Mouse (Mus musculus): Measurements from ENCODE around the gene Hsdl1.
A peak's percentile ranks its signal among the peaks of the same experiment; 100 is the strongest.

Gene Hsdl1

DNA sequence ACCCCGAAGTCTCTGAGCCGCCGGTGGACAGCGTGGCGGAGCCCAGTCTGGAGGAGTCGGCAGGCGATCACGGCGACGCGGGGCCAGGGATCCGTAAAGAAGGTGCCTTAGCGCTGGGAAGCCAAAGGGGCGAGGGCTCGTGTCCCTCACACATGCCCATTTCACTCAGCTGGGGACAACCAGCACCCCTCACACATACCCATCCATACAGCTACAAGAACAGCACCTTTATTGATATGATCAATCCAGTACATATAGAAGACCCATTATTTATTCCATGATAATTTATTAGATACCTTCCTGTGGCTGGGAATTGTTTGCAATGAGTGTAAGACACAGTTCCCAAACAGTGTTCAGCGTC is 363 bp upstream of the Hsdl1 start:
- no peak for DNase-seq

DNA sequence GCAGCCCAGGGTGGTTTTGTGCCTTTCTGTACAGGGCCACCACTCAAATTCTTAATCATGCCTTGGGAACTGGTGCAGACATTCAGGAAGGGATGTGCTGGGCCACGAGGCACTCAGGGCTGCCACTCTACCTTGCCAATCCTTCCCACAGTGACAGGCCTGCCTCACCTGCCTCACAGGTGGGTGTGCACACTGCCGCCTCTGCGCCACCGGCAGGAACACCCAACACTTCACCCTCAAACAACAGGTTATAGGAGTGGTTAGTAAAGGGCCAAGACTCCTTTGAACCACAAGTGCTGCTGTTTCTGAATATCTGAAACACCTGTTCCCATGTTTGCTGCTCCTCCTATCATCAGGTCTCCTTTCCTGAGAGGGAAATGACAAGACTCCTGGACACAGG is 2.6 kb downstream of the Hsdl1 start:
- DNase-seq: no peak

GRCm38 (mm10) chr8:119571135-119571534 is 3.8 kb downstream of the Hsdl1 start:
- DNase-seq: no peak

DNA sequence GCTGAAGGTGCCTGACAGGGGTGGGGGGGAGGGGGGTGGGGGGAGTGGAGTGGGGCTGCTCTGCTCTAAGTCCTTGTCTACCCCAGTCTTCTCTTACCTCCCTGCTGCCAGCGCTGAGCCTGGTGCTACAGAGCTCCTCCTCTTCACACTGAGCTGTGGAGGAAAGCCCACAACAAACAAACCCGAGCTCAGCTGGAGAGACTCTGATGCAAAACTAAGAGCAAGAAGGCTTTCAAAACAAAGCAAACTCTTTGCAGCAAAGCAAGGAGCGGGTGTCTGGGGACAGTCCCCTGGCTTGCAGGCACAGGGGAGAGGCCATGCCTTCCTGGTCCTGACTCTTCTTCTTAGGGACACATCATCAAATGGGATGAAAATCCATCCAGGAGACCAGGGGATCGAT is 5.1 kb downstream of the Hsdl1 start:
- DNase-seq: no peak

DNA sequence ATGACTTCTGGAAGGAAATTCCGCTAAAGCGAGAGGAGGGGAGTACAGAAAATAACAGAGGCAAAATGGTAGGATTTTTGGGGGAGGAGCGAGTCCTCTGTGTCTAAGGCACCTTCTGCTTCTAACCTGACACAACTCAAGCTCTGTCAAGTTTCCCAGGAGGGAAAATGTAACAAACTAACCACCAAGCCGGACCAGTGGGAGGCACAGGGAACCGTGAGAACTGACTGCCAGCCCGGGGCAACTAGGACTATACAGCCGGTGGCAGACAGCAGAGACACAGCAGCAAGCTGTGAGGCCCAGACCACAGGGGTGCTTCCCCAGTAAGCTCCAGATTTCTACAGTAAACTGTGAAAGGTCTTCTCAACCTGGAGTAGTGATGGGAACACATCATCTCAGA is 6.0 kb downstream of the Hsdl1 start:
- DNase-seq: no peak

DNA sequence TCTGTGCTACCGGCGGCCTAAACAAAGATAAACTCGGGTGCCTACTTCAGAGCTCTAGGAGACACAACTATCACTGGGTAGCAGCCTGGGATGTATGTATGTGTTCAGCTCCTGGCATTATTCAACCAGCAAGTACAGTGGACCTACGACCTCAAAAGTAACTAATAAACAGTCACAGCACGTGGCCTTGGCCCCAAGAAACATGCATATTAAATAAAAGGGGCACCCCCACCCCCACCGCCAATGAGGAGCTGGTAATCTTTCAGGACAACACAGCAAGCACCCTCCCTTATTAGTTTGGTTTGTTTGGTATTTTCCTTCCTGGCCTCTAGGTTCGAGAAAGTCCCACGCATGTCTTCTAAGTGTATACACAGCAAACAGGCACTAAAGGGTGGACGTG is 6.7 kb downstream of the Hsdl1 start:
- no peak for DNase-seq

DNA sequence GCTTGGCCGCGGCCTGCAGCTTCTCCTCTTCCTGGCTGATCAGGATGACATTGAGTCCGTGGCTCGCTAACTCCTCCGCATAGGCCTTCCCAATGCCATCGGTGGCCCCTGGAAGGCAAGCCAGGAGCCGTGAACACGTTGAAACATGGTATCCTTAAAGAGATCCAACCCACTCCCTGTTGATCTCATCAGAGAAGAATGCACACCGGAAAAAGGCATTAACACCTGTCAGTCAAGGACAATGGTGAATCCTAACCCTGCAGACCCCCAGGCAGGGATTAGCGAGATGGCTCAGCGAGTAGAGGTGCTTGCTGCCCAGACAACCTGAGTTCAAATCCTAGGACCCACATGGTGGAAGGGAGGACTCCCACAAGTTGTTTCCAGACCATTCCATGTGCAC is 8.6 kb downstream of the Hsdl1 start:
- DNase-seq: no peak

- no peak for DNase-seq
Observed at GRCm38 (mm10) chr8:119563849-119564251, 11.1 kb downstream of the Hsdl1 start.

DNA sequence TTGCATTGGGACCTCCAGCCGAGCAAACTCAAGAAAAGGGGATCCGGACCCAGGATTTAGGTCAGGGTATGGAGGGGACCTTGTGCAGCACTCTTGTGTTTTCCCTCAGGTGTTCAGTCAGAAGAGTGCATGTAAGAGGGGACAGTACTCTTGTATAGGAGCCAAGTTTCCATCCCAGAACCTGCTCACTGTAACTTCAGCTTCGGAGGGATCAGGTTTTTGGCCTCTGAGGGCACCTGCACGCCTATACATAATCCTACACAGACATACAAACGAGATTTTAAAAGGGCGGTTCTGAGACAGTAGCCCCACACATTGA is 15.6 kb downstream of the Hsdl1 start:
- DNase-seq: no peak

DNA sequence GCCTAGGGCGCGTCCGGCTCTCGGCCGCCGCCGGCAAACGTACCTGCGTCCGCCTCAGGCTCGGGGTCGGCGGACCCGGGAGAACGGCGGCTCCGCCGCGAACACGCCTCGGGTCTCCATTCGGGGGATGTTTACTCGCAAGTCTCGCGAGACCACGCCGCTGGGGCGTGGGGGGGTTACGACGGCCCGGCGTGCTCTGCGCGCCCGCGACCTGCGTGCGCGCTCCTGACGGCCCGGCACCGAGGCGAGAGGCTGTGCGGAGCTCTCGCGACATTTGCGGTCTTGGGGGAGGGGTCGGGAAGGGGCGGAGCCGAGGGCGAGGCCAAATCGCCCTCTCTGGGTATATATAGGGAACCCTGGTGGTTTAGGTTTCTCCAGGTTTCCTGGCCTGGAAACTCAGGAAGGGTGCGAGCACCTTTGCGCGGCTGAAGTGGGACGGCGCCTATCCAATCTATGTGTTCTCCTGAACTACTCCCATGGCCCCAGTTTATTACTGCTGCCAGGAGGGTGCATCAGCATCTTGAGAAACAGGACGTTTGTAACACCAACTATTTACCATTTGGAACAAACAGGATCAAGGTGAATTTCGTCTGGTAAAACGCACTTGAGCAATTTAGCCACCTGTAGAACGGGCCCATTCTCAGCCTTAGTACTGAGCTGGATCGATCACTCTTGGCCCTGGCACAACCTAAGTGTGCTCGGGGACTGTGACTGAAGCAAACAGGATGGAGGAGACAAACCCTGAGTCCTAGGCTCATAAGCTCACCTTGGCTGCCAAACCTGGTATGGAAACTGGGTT is 16.2 kb downstream of the Hsdl1 start, which contains the start of gene Mbtps1:
Gene Mbtps1, minus strand, starts transcription at position 133 of the 799 bp plus-strand sequence.
- peak; percentile 99 for DNase-seq

GRCm38 (mm10) chr8:119557821-119558602 is 17.0 kb downstream of the Hsdl1 start:
- no peak for DNase-seq

DNA sequence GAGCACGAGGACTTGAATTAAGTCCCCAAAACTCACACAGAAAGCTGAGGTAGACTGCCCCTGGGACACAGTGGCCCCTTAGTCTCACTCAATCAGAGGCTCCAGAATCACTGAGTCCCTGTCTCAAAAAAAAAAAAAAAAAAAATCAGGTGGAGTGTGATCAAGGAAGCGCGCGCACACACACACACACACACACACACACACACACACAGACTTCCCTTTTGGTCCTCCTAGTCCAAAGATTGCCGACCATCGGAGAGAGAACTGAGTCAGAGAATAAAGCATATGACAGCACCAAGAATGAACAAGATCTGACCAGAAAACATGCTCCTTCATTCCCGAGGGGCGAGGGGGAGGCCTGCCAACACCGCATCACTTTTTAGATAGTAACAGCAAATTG is 17.9 kb downstream of the Hsdl1 start:
- DNase-seq: no peak

- DNase-seq: no peak
Observed at GRCm38 (mm10) chr8:119555861-119556260, 19.1 kb downstream of the Hsdl1 start.

DNA sequence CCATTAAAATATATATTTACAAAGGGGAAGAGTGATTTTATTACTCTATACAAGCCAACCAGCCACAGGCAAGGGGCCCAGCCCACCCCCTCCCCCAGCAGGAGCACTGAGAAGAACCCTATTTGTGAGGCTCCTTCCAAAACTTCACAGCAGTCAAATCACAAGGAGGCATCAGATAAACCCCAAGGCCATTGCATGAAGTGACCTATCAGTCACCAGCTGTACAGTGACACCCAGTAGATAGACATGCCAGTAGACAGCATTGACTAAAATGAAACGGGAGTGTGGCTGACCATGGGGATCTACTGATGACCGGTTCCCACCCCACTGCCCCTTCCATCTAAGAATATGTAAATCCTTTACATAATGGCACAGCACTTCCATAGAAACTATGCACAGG is 22.0 kb downstream of the Hsdl1 start:
- no peak for DNase-seq

DNA sequence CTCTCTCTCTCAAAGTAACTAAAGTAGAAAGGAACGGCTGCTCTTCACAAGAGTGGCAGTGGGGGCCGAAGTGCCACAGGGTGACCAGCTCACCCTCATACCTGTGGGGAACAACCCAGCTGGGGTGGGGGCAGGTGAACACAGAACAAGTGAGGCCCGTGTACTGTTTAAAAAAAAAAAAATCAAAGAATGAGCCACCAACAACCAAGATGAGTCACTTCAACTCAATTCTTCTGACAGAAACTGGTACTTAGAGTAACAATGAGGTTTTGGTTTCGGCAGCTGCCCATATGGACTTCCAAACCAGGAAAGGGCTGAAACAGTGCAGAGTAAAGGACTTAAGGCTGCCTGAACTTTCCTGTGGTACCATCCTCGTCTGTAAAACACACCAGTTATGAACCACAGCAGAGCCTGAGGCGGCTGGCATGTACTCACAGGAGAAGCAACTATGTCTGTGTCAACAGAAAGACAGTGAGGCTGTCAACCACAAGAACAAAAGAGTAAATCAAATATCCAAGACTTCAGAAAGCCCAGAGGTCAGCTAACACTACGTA is 26.3 kb downstream of the Hsdl1 start:
- no peak for DNase-seq

- DNase-seq: no peak
Observed at GRCm38 (mm10) chr8:119547019-119547691, 27.8 kb downstream of the Hsdl1 start.

DNA sequence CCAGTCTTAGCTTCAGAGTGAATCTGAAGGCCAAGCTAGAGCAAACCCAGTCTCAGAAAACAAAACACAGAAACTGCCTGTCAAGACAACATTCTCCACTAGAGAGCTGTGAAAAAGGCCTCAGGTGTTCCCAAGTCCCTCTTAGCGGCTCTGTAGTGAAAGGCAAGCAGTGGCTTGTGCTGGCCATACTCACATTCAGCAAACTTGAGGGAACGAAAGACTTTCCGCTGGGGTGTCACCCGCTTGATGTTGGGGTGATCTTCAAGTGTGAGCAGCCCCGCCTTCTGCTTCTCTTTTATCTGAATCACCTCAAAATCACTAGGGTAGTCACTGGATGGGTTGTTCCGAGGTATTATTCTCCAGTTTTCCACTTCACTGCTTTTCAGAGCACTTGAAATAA is 29.2 kb downstream of the Hsdl1 start:
- no peak for DNase-seq

- DNase-seq: no peak
Observed at GRCm38 (mm10) chr8:119545180-119545579, 29.8 kb downstream of the Hsdl1 start.

GRCm38 (mm10) chr8:119544606-119545005 is 30.4 kb downstream of the Hsdl1 start:
- no peak for DNase-seq

- DNase-seq: peak; percentile 54
Observed at GRCm38 (mm10) chr8:119531973-119532372, 43.0 kb downstream of the Hsdl1 start.

GRCm38 (mm10) chr8:119531397-119531796 is 43.6 kb downstream of the Hsdl1 start:
- DNase-seq: no peak

DNA sequence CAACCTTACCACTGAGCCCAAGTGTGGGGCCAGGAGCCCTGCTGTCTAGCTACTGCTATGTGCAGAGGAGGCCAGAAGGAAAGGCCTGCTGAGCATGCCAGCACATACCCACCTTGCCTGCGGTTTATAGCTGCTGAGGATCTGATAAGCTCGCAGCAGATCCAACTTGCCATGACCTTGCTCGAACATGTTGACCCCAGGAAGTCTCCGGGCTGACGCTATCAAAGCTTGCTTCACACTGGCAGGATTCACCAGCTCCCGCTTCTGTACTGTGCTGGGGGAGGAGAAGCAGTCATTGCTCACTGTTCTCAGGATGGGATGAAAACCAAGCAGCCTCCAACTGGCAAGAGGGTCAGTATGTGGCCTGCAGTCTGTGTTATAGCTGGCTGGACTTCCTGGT is 44.0 kb downstream of the Hsdl1 start:
- no peak for DNase-seq

DNA sequence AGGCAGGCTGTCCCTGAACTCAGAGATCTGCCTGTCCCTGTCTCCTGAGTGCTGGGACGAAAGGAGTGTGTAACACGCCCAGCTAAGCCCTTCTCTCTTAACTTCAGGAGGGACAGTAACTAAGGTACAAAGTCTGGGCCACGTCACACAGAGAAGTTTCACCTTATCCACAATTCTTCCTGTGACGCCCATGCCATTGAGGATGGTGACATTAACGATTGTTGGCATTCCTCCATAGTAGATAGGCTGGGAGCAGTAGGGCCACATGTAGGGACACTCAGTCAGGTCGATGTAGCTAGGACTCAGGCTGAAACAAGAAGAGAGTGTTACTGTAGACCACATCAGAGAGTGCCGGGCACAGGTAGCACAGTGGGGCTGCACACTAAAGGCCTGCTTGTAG is 46.2 kb downstream of the Hsdl1 start:
- no peak for DNase-seq

DNA sequence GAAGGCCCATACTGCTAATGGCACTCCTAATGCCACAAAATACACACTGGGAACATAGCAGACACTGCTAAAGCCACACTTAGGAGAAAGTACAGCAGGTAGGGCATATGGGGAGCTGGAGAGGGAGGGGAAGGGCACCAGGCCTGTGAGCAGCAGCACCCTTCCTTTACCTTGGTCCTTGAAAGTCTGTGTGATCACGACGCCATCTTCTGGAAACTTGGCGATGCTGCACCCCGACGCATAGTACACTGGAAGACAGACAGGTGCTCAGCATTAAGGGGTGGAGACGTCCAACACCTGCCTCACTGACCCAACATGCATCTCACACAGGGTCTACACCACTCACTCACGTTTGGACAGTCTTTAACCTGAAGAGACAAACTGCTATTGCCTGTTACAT is 54.9 kb downstream of the Hsdl1 start:
- DNase-seq: no peak

All from right cerebral cortex, postnatal 25 days (tissue).